Mouse (Mus musculus): ENCODE measurements around the gene Atf6b. TPM values are rescaled to one million over a fixed set of nuclear protein-coding genes. Genes with fewer than 3 reads are reported as not detected.

Gene Atf6b
- total and polyA plus RNA-seq, 3 experiments, result 15.3 to 25.3 (median 18.4) TPM

DNA sequence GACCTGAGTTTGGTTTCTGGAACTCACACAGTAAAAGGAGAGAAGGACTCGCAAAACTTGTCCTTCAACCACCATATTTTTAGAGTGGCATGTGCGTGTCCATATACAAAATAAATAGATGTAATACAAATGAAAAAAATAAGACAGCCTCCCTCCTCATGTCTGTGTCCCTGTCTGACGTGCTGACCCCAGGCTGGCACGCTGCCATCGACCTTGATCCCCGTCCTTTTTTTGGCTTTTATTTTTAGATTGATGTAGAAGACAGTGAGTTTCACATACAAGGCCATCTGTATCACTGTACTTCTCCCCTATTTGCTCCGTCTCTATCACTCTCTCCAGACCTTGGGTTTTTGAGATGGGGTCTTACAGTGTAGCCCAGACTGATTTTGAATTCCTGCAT is 17.5 kb downstream of the Atf6b start:
- DNase-seq, result no peak
- WGBS, result 52% methylated on average over 7 of the region's 7 CpGs
- Histone ChIP-seq H3K36me3 (ENCODE audit: control insufficient read depth, insufficient read depth, low read length) (no peaks in the 10 kb centered on the region), H3K4me1 (ENCODE audit: control insufficient read depth, insufficient read depth, low read length) (peaks cover 10% of the 10 kb centered on the region), H3K4me3 (no peak overlapping the region), H3K27ac (no peak overlapping the region), H3K27me3 (ENCODE audit: control insufficient read depth, insufficient read depth, low read length) (no peaks in the 10 kb centered on the region), H3K9ac (ENCODE audit: low read depth, low read length) (no peak overlapping the region), H3K79me2 (replicated peaks; ENCODE audit: control insufficient read depth, insufficient read depth, low read length) (no peaks in the 10 kb centered on the region)
- intact Hi-C loops (cut with DNase I), result no loop called here
- TF ChIP-seq EP300 (IDR thresholded peaks at IDR 0.05; ENCODE audit: insufficient read depth, low read depth, low read length) (no peak), POLR2A (IDR thresholded peaks at IDR 0.05; ENCODE audit: insufficient read depth, low read depth, low read length) (no peak), CTCF (IDR thresholded peaks at IDR 0.05) (no peak)

DNA sequence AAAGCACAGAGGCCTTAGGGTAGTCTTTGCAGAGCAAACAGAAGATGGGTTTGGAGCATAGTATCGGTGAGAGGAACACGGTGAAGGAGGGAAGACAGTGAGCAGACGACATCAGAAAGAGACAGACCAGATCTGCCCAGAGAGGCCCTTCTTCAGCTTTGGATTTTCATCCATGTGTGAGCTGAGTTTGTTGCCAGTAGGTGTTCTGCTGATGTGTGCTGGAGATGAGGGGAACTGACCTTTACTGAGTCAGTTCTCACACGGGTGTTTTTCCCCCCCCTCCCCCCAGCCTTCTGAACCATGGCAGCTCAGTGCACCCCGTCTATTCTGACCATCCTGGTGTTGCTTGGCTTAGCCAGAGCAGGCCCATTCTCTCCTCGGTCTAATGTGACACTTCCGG is 23.3 kb downstream of the Atf6b start, which contains the start of gene Tnxb:
TSS of gene Tnxb (plus strand) at position 301 of the 400 bp plus-strand sequence.
- no peak for TF ChIP-seq POLR2A (IDR thresholded peaks at IDR 0.05; ENCODE audit: insufficient read depth, low read depth, low read length)
- no peak for TF ChIP-seq CTCF (IDR thresholded peaks at IDR 0.05)
- TF ChIP-seq EP300 (IDR thresholded peaks at IDR 0.05; ENCODE audit: insufficient read depth, low read depth, low read length), result no peak
- Histone ChIP-seq H3K9ac (ENCODE audit: low read depth, low read length) (peak within 1 kb of the TSS; percentile 26), H3K4me1 (ENCODE audit: control insufficient read depth, insufficient read depth, low read length) (peaks cover 2% of the 10 kb centered on the region; the same call in 1 of the 2 replicates), H3K27ac (no peak within 1 kb of the TSS), H3K79me2 (replicated peaks; ENCODE audit: control insufficient read depth, insufficient read depth, low read length) (no peaks in the 10 kb centered on the region), H3K36me3 (ENCODE audit: control insufficient read depth, insufficient read depth, low read length) (no peaks in the 10 kb centered on the region), H3K4me3 (peak within 1 kb of the TSS; percentile 18; the same call in 1 of the 2 replicates), H3K27me3 (ENCODE audit: control insufficient read depth, insufficient read depth, low read length) (peaks cover 18% of the 10 kb centered on the region)
- 63% methylated on average over 7 of the region's 7 CpGs for WGBS
- no peak for DNase-seq
- intact Hi-C loops (cut with DNase I), result no loop called here

DNA sequence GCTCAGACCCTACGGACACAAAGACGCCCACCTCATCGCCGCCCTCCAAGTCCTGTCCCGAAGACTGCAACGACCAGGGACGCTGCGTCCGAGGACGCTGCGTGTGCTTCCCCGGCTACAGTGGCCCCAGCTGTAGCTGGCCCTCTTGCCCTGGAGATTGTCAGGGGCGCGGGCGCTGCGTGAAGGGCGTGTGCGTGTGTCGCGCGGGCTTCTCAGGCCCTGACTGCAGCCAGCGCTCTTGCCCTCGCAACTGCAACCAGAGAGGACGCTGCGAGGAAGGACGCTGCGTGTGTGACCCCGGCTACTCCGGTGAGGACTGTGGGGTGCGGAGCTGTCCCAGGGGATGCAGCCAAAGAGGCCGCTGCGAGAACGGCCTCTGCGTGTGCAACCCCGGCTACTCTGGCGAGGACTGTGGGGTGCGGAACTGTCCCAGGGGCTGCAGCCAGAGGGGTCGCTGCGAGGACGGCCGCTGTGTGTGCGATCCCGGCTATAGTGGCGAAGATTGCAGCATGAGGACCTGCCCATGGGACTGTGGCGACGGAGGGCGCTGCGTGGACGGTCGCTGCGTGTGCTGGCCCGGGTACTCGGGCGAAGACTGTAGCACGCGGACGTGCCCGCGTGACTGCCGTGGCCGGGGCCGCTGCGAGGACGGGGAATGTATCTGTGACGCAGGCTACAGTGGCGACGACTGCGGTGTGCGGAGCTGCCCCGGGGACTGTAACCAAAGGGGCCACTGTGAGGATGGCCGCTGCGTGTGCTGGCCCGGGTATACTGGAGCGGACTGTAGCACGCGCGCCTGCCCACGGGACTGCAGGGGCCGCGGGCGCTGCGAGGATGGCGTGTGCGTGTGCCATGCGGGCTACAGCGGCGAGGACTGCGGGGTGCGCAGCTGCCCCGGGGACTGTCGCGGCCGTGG is 24.5 kb downstream of the Atf6b start:
- H3K79me2 ChIP-seq (replicated peaks; ENCODE audit: control insufficient read depth, insufficient read depth, low read length), result no peaks in the 10 kb centered on the region
- H3K4me1 ChIP-seq (ENCODE audit: control insufficient read depth, insufficient read depth, low read length), result peaks cover 2% of the 10 kb centered on the region; the same call in 1 of the 2 replicates
- H3K9ac ChIP-seq (ENCODE audit: low read depth, low read length), result peak overlapping the region; percentile 26
- peaks cover 18% of the 10 kb centered on the region for H3K27me3 ChIP-seq (ENCODE audit: control insufficient read depth, insufficient read depth, low read length)
- no peaks in the 10 kb centered on the region for H3K36me3 ChIP-seq (ENCODE audit: control insufficient read depth, insufficient read depth, low read length)
- 18% methylated on average over 91 of the region's 93 CpGs for WGBS
- no peak for DNase-seq
- intact Hi-C loops (cut with DNase I), result no loop called here
- peak overlapping the region; percentile 18 for H3K4me3 ChIP-seq
- no peak overlapping the region for H3K27ac ChIP-seq
- TF ChIP-seq CTCF (IDR thresholded peaks at IDR 0.05) (peak; percentile 18; the same call in 1 of the 2 replicates), POLR2A (IDR thresholded peaks at IDR 0.05; ENCODE audit: insufficient read depth, low read depth, low read length) (no peak), EP300 (IDR thresholded peaks at IDR 0.05; ENCODE audit: insufficient read depth, low read depth, low read length) (no peak)

DNA sequence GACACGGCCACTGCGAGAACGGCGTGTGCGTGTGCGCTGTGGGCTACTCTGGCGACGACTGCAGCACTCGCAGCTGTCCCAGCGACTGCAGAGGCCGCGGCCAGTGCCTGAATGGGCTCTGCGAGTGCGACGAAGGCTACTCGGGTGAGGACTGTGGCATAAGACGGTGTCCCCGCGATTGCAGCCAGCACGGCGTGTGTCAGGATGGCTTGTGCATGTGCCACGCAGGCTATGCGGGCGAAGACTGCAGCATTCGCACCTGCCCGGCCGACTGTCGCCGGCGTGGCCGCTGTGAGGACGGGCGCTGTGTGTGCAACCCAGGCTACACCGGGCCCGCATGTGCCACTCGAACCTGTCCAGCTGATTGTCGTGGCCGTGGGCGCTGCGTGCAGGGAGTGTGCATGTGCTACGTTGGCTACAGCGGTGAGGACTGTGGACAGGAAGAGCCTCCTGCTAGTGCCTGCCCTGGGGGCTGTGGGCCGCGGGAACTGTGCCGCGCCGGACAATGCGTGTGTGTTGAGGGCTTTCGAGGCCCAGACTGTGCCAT is 25.4 kb downstream of the Atf6b start:
- no peak overlapping the region for H3K27ac ChIP-seq
- H3K79me2 ChIP-seq (replicated peaks; ENCODE audit: control insufficient read depth, insufficient read depth, low read length), result no peaks in the 10 kb centered on the region
- H3K9ac ChIP-seq (ENCODE audit: low read depth, low read length), result peak overlapping the region; percentile 7; the same call in 1 of the 2 replicates
- TF ChIP-seq POLR2A (IDR thresholded peaks at IDR 0.05; ENCODE audit: insufficient read depth, low read depth, low read length) (no peak), CTCF (IDR thresholded peaks at IDR 0.05) (no peak), EP300 (IDR thresholded peaks at IDR 0.05; ENCODE audit: insufficient read depth, low read depth, low read length) (no peak)
- H3K4me3 ChIP-seq, result no peak overlapping the region
- H3K27me3 ChIP-seq (ENCODE audit: control insufficient read depth, insufficient read depth, low read length), result peaks cover 18% of the 10 kb centered on the region
- no peaks in the 10 kb centered on the region for H3K36me3 ChIP-seq (ENCODE audit: control insufficient read depth, insufficient read depth, low read length)
- WGBS, result 41% methylated on average over 49 of the region's 49 CpGs
- H3K4me1 ChIP-seq (ENCODE audit: control insufficient read depth, insufficient read depth, low read length), result peaks cover 2% of the 10 kb centered on the region; the same call in 1 of the 2 replicates
- intact Hi-C loops (cut with DNase I), result no loop called here
- no peak for DNase-seq

DNA sequence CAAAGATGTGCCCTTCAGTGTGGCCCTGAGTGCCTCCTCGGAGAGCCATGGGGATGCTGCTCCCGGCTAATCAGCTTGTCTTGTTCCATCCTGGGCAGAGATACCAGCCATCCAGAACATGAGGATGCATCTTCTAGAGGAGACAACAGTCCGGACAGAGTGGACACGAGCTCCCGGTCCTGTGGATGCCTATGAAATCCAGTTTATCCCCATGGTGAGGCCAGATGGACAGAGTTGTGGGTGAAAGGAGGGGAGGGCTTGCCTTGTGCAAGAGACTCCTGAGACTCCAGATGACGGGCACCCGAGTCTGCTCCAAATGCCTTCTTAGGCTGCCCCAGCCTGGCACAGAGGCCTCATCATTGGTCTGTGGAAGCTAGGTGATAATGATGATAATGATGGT is 26.2 kb downstream of the Atf6b start:
- no peak for DNase-seq
- intact Hi-C loops (cut with DNase I), result no loop called here
- Histone ChIP-seq H3K27me3 (ENCODE audit: control insufficient read depth, insufficient read depth, low read length) (peaks cover 18% of the 10 kb centered on the region), H3K27ac (no peak overlapping the region), H3K4me3 (no peak overlapping the region), H3K4me1 (ENCODE audit: control insufficient read depth, insufficient read depth, low read length) (peaks cover 2% of the 10 kb centered on the region; the same call in 1 of the 2 replicates), H3K79me2 (replicated peaks; ENCODE audit: control insufficient read depth, insufficient read depth, low read length) (no peaks in the 10 kb centered on the region), H3K36me3 (ENCODE audit: control insufficient read depth, insufficient read depth, low read length) (no peaks in the 10 kb centered on the region), H3K9ac (ENCODE audit: low read depth, low read length) (no peak overlapping the region)
- WGBS, result 84% methylated on average over 7 of the region's 7 CpGs
- TF ChIP-seq POLR2A (IDR thresholded peaks at IDR 0.05; ENCODE audit: insufficient read depth, low read depth, low read length), result no peak

Data from heart, adult 2 months (tissue).